Comparison of ENCODE assay signal across 7 mouse cellular contexts in genomic region chr9:123366708-123367385, GRCm38 (mm10). TPM values are rescaled to one million over a fixed set of nuclear protein-coding genes. Genes with fewer than 3 reads are reported as not detected.
DNase-seq lines count a peak whose midpoint lies in the region; ATAC-seq lines count a peak whose summit lies in the region.

Gene Lars2, plus strand, starts transcription at chr9:123366927.

- intact Hi-C loops in gastrocnemius, postnatal 36 days (cut with DNase I): loop anchor here (10.0 kb wide), 1 partner anchor 112 kb away; no protein-coding TSS in a partner anchor
- intact Hi-C loops in left cerebral cortex, postnatal 25 days (cut with DNase I): loop anchor here (1.0 to 10.0 kb wide), 2 partner anchors 107 to 202 kb away; partner anchors contain the start of gene Tmem158

- peak within 1 kb of the TSS; percentile 74 for H3K4me2 ChIP-seq in intestine, embryonic 15.5 days (replicated peaks)

- H3K4me3 ChIP-seq in intestine, embryonic 15.5 days (replicated peaks): peak within 1 kb of the TSS; percentile 69
- peak within 1 kb of the TSS; percentile 77 for H3K4me3 ChIP-seq in midbrain, embryonic 10.5 days

- peak within 1 kb of the TSS; percentile 84 for H3K27ac ChIP-seq in intestine, embryonic 15.5 days
- H3K27ac ChIP-seq in midbrain, embryonic 10.5 days (replicated peaks): peak within 1 kb of the TSS; percentile 87

- peak; percentile 100 for ATAC-seq in intestine, embryonic 15.5 days

- H3K36me3 ChIP-seq in intestine, embryonic 15.5 days: no peaks in the 10 kb centered on the region
- peaks cover 3% of the 10 kb centered on the region for H3K36me3 ChIP-seq in midbrain, embryonic 10.5 days

- peaks cover 8% of the 10 kb centered on the region; the same call in 1 of the 2 replicates for H3K4me1 ChIP-seq in intestine, embryonic 15.5 days (replicated peaks)
- H3K4me1 ChIP-seq in midbrain, embryonic 10.5 days: peaks cover 19% of the 10 kb centered on the region

- DNase-seq in adrenal gland, adult 2 months: peak; percentile 96
- peak; percentile 89 for DNase-seq in embryo, embryonic 11.5 days (ENCODE audit: low read depth, low spot score)
- DNase-seq in gastrocnemius, postnatal 36 days: peak; percentile 79 to 91
- DNase-seq in left cerebral cortex, postnatal 25 days (ENCODE audit: low spot score in 2 of 2): peak; percentile 87 to 96
- DNase-seq in midbrain, embryonic 10.5 days (ENCODE audit: low spot score): peak; percentile 95
- peak; percentile 88 for DNase-seq in right cerebral cortex, postnatal 4 days

- H3K27me3 ChIP-seq in intestine, embryonic 15.5 days (replicated peaks): no peaks in the 10 kb centered on the region
- no peaks in the 10 kb centered on the region for H3K27me3 ChIP-seq in midbrain, embryonic 10.5 days (ENCODE audit: low read depth, poor library complexity, severe bottlenecking)

- WGBS in intestine, embryonic 15.5 days: under 1% methylated on average over 35 of the region's 35 CpGs
- WGBS in midbrain, embryonic 10.5 days: under 1% methylated on average over 35 of the region's 35 CpGs

- peak within 1 kb of the TSS; percentile 75 for H3K9ac ChIP-seq in intestine, embryonic 15.5 days

- H3K9me3 ChIP-seq in intestine, embryonic 15.5 days: no peaks in the 10 kb centered on the region
- H3K9me3 ChIP-seq in midbrain, embryonic 10.5 days (replicated peaks): no peaks in the 10 kb centered on the region

RNA-seq across cellular contexts. Expression of gene Lars2, which starts in this region (rescaled TPM):
- total RNA-seq in adrenal gland, adult 2 months (2021): 10 to 100 TPM; 40.0 to 81.2 TPM
- polyA plus RNA-seq in adrenal gland, adult 2 months (2012; rRNA removed): 45.6 and 59.1 TPM in 2 replicates
- total RNA-seq in gastrocnemius, postnatal 36 days (2021): 10 to 100 TPM; 37.6 to 59.0 TPM
- polyA plus RNA-seq in intestine, embryonic 15.5 days (2015; fragmentation: Nextera tagmentation; extraction: Ambion mirVana): 932 and 948 TPM in 2 replicates
- total RNA-seq in left cerebral cortex, postnatal 25 days (2021): 10 to 100 TPM; 35.7 to 54.0 TPM
- 584 and 607 TPM in 2 replicates for polyA plus RNA-seq in midbrain, embryonic 10.5 days (2016; fragmentation: Nextera tagmentation; extraction: Ambion mirVana)

Comparison
In these comparisons a context has a peak if more than half of its experiments do, and no peak if none do; other contexts are left out.
1. Peak in every context shown above with its lines: DNase-seq, ATAC-seq, H3K4me3 ChIP-seq and H3K27ac ChIP-seq.